Mouse (Mus musculus) myocyte (in vitro differentiated cells): ENCODE measurements around the gene Rab27a.

Experiments used
- CEBPB ChIP-seq: IDR thresholded peaks from 2 replicates; pipeline ENCODE4 v1.6.1; 2011; ENCODE audit warnings: mild to moderate bottlenecking, moderate library complexity; ENCODE audit not compliant: poor library complexity, insufficient read depth, severe bottlenecking
- E2F4 ChIP-seq: IDR thresholded peaks from one replicate; pipeline ENCODE4 v1.6.1; 2011; ENCODE audit warnings: mild to moderate bottlenecking, control low read depth, moderate library complexity; ENCODE audit not compliant: insufficient read depth
- MAX ChIP-seq: IDR thresholded peaks from one replicate; pipeline ENCODE4 v1.6.1; 2011; ENCODE audit warnings: low read depth, mild to moderate bottlenecking, control low read depth
- MYOD1 ChIP-seq, 3 experiments: IDR thresholded peaks; one replicate each; pipeline ENCODE4 v1.6.1; 2011; ENCODE audit warnings: control low read depth in 2 of 3, low read depth in 2 of 3, mild to moderate bottlenecking in 2 of 3, moderate library complexity in 1 of 3; ENCODE audit not compliant: insufficient read length in 2 of 3, control insufficient read depth in 1 of 3
- MYOG ChIP-seq, 3 experiments: IDR thresholded peaks; one replicate each; pipeline ENCODE4 v1.6.1; 2011; ENCODE audit warnings: control low read depth in 2 of 3, low read depth in 2 of 3, mild to moderate bottlenecking in 2 of 3; ENCODE audit not compliant: insufficient read length in 2 of 3, control insufficient read depth in 1 of 3, insufficient read depth in 1 of 3
- POLR2A ChIP-seq: IDR thresholded peaks from one replicate; pipeline ENCODE4 v1.6.1; 2011; ENCODE audit warnings: low read depth, mild to moderate bottlenecking, control low read depth, moderate library complexity; ENCODE audit not compliant: insufficient read length
- POLR2AphosphoS2 ChIP-seq: IDR thresholded peaks from one replicate; pipeline ENCODE4 v1.6.1; 2011; ENCODE audit warnings: low read depth, control low read depth; ENCODE audit not compliant: insufficient read length
- REST ChIP-seq: IDR thresholded peaks from one replicate; pipeline ENCODE4 v1.6.1; 2011; ENCODE audit warnings: mild to moderate bottlenecking, control low read depth, moderate library complexity; ENCODE audit not compliant: insufficient read depth, insufficient read length
- TCF12 ChIP-seq: IDR thresholded peaks from one replicate; pipeline ENCODE4 v1.6.1; 2011; ENCODE audit warnings: mild to moderate bottlenecking, control low read depth; ENCODE audit not compliant: poor library complexity, insufficient read depth, severe bottlenecking
- USF1 ChIP-seq: IDR thresholded peaks from one replicate; pipeline ENCODE4 v1.6.1; 2011; ENCODE audit warnings: low read depth, mild to moderate bottlenecking, control low read depth, moderate library complexity

GRCm38 (mm10) chr9:73083956-73084355, 39.3 kb downstream of the Rab27a start:
- no peak for TF ChIP-seq POLR2A
- no peak for TF ChIP-seq MYOD1 (IDR thresholded peaks at IDR 0.05; ENCODE audit: control insufficient read depth in 1 of 3, insufficient read length in 2 of 3, low read depth in 2 of 3)
- no peak for TF ChIP-seq REST
- no peak for TF ChIP-seq TCF12
- no peak for TF ChIP-seq USF1
- no peak for TF ChIP-seq MAX
- TF ChIP-seq E2F4 = no peak
- TF ChIP-seq POLR2AphosphoS2 = no peak
- no peak for TF ChIP-seq CEBPB
- TF ChIP-seq MYOG (IDR thresholded peaks at IDR 0.05; ENCODE audit: control insufficient read depth in 1 of 3, insufficient read depth in 1 of 3, insufficient read length in 2 of 3, low read depth in 2 of 3) = no peak
